Mouse (Mus musculus) yolk sac, embryonic 10.5 days (tissue): ENCODE data around the gene Prkcd.

Experiments
- DNase-seq: peaks from one replicate; pipeline ENCODE4 v3.0.0-alpha.2; 2017; ENCODE audit warnings: low spot score

The Prkcd gene

GRCm38 (mm10) chr14:30573235-30573634 is 52.8 kb downstream of the Prkcd start:
- DNase-seq = no peak

GRCm38 (mm10) chr14:30572253-30572652 is 53.8 kb downstream of the Prkcd start:
- no peak for DNase-seq

- no peak for DNase-seq
Observed at GRCm38 (mm10) chr14:30570303-30570702, 55.7 kb downstream of the Prkcd start.

GRCm38 (mm10) chr14:30568016-30568415 is 58.0 kb downstream of the Prkcd start:
- no peak for DNase-seq

GRCm38 (mm10) chr14:30566317-30566716 is 59.7 kb downstream of the Prkcd start:
- no peak for DNase-seq

- peak; percentile 39 for DNase-seq
Observed at GRCm38 (mm10) chr14:30564451-30564850, 61.6 kb downstream of the Prkcd start.

GRCm38 (mm10) chr14:30562343-30562742 is 63.7 kb downstream of the Prkcd start:
- DNase-seq = no peak

- no peak for DNase-seq
Observed at GRCm38 (mm10) chr14:30561470-30562187, 64.4 kb downstream of the Prkcd start.

GRCm38 (mm10) chr14:30560803-30561389 is 65.1 kb downstream of the Prkcd start:
- DNase-seq = no peak

- no peak for DNase-seq
Observed at GRCm38 (mm10) chr14:30559321-30559850, 66.6 kb downstream of the Prkcd start.

GRCm38 (mm10) chr14:30557730-30558129 is 68.3 kb downstream of the Prkcd start:
- no peak for DNase-seq

GRCm38 (mm10) chr14:30556651-30557050 is 69.4 kb downstream of the Prkcd start:
- no peak for DNase-seq

GRCm38 (mm10) chr14:30553185-30553584 is 72.8 kb downstream of the Prkcd start:
- DNase-seq = no peak

- DNase-seq = no peak
Observed at GRCm38 (mm10) chr14:30551981-30552380, 74.0 kb downstream of the Prkcd start.

- no peak for DNase-seq
Observed at GRCm38 (mm10) chr14:30551509-30551908, 74.5 kb downstream of the Prkcd start.

GRCm38 (mm10) chr14:30550232-30551070 is 75.6 kb downstream of the Prkcd start:
- no peak for DNase-seq

GRCm38 (mm10) chr14:30549777-30550149 is 76.2 kb downstream of the Prkcd start:
- no peak for DNase-seq

- DNase-seq = peak; percentile 95
Observed at GRCm38 (mm10) chr14:30548965-30549776, 76.8 kb downstream of the Prkcd start.

- no peak for DNase-seq
Observed at GRCm38 (mm10) chr14:30548131-30548720, 77.8 kb downstream of the Prkcd start, which contains the start of gene Tkt. TSS of gene Tkt (plus strand) at chr14:30548359.
